Mouse (Mus musculus): ENCODE measurements around the gene Acap2. TPM values are rescaled to one million over a fixed set of nuclear protein-coding genes. Genes with fewer than 3 reads are reported as not detected.

Acap2 gene
- polyA plus RNA-seq (2015; fragmentation: Nextera tagmentation; extraction: Ambion mirVana) = 24.6 and 27.2 TPM in 2 replicates

DNA sequence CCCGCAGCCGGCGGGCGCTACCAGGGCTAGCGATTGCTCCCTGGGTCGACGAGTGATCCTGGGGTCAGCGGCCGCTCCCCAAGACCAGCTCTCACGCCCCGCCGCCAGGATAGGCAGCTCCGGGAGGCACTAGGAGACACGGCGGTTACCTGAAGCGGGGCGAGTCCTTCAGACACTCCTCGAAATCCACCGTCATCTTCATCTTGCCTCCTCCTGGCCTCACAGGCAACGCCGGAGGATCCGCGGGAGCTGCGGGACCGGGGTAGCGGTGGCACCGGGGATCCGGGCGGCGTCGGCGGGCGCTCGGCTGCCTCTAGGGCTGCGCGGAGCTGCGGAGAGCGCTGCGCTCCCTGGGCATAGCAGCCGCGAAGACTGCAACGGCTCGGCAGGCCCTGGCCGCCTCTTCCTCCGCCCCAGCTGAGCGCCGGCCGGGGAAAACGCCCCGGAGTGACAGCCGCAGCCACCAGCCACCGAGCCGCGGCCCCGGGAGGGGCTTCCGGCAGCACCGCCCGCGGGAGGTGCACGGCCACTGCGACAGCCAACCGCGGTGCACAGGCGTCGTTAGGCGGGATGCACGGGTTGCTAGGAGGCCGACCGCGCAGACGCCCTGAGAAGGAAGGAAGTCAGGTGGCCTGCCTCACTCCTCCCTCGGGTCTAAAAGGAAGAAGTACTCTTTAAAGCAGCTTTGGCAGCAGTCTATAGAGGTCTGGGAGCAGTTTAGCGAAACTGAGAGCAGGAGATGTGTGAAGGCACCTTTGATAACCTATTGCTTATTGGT is at the start of gene Acap2:
Acap2 (minus strand) TSS at position 456 of the 778 bp plus-strand sequence.
- Histone ChIP-seq H3K9me3 (no peaks in the 10 kb centered on the region), H3K4me1 (peaks cover 25% of the 10 kb centered on the region), H3K9ac (peak within 1 kb of the TSS; percentile 96), H3K27ac (peak within 1 kb of the TSS; percentile 96), H3K4me3 (peak within 1 kb of the TSS; percentile 95), H3K27me3 (no peaks in the 10 kb centered on the region), H3K36me3 (no peaks in the 10 kb centered on the region), H3K4me2 (peak within 1 kb of the TSS; percentile 68)
- ATAC-seq (ENCODE audit: borderline replicate concordance, extremely low read depth, low FRiP score, low TSS enrichment) = peak; percentile 99
- under 1% methylated on average over 73 of the region's 73 CpGs for WGBS

DNA sequence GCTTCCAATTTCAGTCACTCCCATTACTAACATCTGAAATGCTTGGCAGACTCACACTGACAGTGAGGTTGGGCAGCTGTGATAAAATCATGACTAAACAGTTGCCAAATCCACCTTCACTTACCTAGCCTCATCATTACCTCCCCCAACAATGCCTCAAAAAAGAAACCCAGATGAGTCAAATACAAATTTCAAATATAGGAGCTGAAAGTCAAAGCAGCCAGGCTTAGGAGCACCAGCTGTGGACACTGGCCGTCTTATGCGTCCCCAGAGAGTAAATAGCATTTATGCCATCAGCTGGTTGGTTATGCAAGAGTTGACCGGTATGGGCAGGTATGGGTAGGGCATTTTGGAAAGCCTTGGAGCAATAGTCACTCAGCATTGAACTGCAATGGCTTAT is 48.4 kb upstream of the Acap2 start:
- H3K27ac ChIP-seq = no peak overlapping the region
- H3K27me3 ChIP-seq = no peaks in the 10 kb centered on the region
- WGBS = 78% methylated on average over 3 of the region's 3 CpGs
- no peak overlapping the region for H3K4me2 ChIP-seq
- no peaks in the 10 kb centered on the region for H3K9me3 ChIP-seq
- no peak overlapping the region for H3K4me3 ChIP-seq
- no peak overlapping the region for H3K9ac ChIP-seq
- H3K36me3 ChIP-seq = peaks cover 5% of the 10 kb centered on the region
- ATAC-seq (ENCODE audit: borderline replicate concordance, extremely low read depth, low FRiP score, low TSS enrichment) = no peak
- no peaks in the 10 kb centered on the region for H3K4me1 ChIP-seq

DNA sequence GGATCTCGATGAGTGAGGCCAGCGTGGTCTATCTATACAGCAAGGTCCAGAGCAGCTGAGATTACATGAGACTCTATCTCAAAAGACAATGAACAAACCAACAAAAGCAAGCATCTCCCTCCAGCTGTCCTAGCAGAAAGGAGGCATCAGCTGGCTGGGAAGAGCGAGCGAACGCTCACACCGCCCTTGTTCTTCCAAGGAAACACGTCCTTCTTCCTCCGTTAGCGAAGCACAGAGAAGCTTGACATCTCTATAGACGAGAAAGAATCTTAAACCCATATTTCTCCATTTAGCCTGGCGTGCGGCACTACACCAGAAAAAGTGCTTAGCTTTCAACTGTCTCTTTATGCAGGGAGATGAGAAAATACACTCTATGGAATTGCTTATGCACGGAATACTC is 47.7 kb upstream of the Acap2 start:
- Histone ChIP-seq H3K9ac (no peak overlapping the region), H3K36me3 (peaks cover 5% of the 10 kb centered on the region), H3K9me3 (no peaks in the 10 kb centered on the region), H3K4me3 (no peak overlapping the region), H3K27me3 (no peaks in the 10 kb centered on the region), H3K4me2 (no peak overlapping the region), H3K4me1 (no peaks in the 10 kb centered on the region), H3K27ac (no peak overlapping the region)
- 82% methylated on average over 13 of the region's 13 CpGs for WGBS
- ATAC-seq (ENCODE audit: borderline replicate concordance, extremely low read depth, low FRiP score, low TSS enrichment) = no peak

DNA sequence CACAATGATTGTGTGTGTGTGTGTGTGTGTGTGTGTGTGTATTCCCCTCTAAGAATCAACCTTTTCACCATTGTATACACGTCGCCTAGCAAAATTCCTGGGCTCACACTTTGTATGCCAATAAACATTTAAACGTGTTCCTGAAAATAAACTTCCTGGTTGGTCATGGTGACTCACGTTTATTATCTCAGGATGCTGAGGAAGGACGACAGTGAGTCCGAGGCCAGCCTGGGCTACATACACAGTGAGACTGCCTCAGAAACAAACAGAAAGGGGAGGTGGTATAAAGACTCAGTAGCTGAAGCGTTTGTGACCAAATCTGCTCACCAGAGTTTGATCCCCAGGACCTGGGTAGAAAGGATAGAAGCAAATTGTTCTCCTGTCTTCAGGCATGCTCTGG is 46.4 kb upstream of the Acap2 start:
- H3K27ac ChIP-seq = no peak overlapping the region
- 62% methylated on average over 7 of the region's 7 CpGs for WGBS
- H3K9me3 ChIP-seq = no peaks in the 10 kb centered on the region
- H3K9ac ChIP-seq = no peak overlapping the region
- no peaks in the 10 kb centered on the region for H3K27me3 ChIP-seq
- no peak overlapping the region for H3K4me3 ChIP-seq
- ATAC-seq (ENCODE audit: borderline replicate concordance, extremely low read depth, low FRiP score, low TSS enrichment) = no peak
- no peaks in the 10 kb centered on the region for H3K4me1 ChIP-seq
- H3K4me2 ChIP-seq = no peak overlapping the region
- no peaks in the 10 kb centered on the region for H3K36me3 ChIP-seq

DNA sequence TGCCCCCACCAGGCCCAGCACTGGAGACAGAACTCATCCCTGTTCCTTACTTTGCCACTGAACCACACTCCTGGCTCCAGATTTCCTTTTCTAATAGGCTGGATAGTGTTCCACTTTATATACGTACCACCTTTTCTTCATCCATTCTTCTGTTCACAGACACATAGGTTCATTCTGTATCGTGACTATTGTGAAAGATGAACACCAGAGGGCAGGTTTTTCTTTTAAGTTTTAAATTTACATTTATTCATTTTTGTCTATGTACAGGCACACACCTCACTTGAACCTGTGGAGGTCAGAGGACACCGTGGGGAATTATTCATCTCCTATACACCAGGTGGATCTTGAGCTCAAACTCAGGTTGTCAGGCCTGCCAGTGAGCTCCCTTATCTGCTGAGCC is 43.0 kb upstream of the Acap2 start:
- Histone ChIP-seq H3K36me3 (no peaks in the 10 kb centered on the region), H3K27ac (no peak overlapping the region), H3K4me2 (no peak overlapping the region), H3K27me3 (no peaks in the 10 kb centered on the region), H3K9ac (no peak overlapping the region), H3K4me1 (no peaks in the 10 kb centered on the region), H3K4me3 (no peak overlapping the region), H3K9me3 (no peaks in the 10 kb centered on the region)
- WGBS = 76% methylated on average over 3 of the region's 3 CpGs
- ATAC-seq (ENCODE audit: borderline replicate concordance, extremely low read depth, low FRiP score, low TSS enrichment) = no peak

DNA sequence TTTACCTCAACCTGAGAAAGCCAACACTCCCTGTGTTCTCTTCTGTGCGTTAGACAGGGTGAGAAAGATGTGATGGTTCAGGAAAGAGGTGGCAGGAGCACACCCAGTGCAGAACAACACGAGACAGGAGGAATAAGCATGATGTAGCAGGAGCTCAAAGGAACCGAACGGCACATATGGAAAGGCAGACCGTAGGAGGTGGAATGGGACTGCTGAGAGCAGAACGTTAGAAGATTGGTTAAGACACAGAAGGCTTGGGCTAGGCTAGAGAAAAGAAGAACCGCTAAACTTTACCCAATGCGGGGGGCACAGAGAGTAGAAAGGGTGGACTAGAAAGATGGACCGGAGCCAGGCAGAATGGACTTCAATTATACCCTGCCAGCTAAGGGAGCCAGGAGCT is 40.4 kb upstream of the Acap2 start:
- Histone ChIP-seq H3K36me3 (no peaks in the 10 kb centered on the region), H3K9me3 (no peaks in the 10 kb centered on the region), H3K27me3 (no peaks in the 10 kb centered on the region), H3K27ac (no peak overlapping the region), H3K4me3 (no peak overlapping the region), H3K4me1 (no peaks in the 10 kb centered on the region), H3K4me2 (no peak overlapping the region), H3K9ac (no peak overlapping the region)
- no peak for ATAC-seq (ENCODE audit: borderline replicate concordance, extremely low read depth, low FRiP score, low TSS enrichment)
- 84% methylated on average over 9 of the region's 9 CpGs for WGBS

DNA sequence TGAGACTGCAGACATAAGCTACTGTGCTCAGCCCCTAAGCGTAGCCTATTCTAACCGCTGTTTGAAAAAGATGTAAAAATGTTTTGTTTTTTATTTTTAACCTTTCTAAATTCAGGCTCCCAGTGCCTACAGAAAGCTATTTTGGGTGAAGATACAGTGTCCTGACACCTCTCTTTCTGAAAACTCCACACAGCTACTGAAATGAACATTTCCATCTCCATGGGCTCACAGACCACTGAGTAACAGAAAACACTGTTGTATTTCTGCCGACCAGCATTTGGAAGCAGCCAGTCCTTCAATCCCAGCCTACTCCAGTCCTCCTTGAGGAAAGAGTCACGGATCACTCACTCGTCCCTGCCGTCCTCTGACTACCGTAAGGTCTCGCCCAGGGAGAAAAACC is 39.5 kb upstream of the Acap2 start:
- no peaks in the 10 kb centered on the region for H3K9me3 ChIP-seq
- H3K27me3 ChIP-seq = no peaks in the 10 kb centered on the region
- no peak overlapping the region for H3K4me3 ChIP-seq
- no peaks in the 10 kb centered on the region for H3K4me1 ChIP-seq
- WGBS = 87% methylated on average over 8 of the region's 8 CpGs
- no peak overlapping the region for H3K4me2 ChIP-seq
- no peak overlapping the region for H3K27ac ChIP-seq
- no peaks in the 10 kb centered on the region for H3K36me3 ChIP-seq
- no peak overlapping the region for H3K9ac ChIP-seq
- no peak for ATAC-seq (ENCODE audit: borderline replicate concordance, extremely low read depth, low FRiP score, low TSS enrichment)

DNA sequence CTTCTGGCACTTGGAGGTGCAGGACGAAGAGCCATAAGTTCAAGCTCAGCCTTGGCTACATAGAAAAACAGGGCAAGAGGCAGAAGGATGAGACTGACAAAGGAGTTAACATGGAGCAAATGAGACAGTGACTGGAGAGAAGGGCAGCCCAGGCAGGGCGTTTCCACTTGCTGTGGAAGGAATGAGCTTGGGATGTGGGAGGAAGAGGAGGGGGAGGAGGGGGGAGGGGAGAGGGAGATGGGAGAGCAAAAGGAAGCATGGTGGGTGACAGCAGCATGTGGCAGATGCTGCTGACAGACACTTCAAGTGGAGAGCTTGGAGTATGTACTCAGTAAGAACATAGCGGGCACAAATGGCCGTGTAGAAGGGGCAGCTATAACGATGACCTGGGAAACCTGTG is 37.2 kb upstream of the Acap2 start:
- Histone ChIP-seq H3K27me3 (0 out of 2 replicates have a peak, but pooled peaks cover 7% of the 10 kb centered on the region), H3K4me2 (no peak overlapping the region), H3K4me3 (no peak overlapping the region), H3K27ac (no peak overlapping the region), H3K9me3 (no peaks in the 10 kb centered on the region), H3K9ac (no peak overlapping the region), H3K36me3 (no peaks in the 10 kb centered on the region), H3K4me1 (peaks cover 9% of the 10 kb centered on the region)
- 65% methylated on average over 5 of the region's 5 CpGs for WGBS
- ATAC-seq (ENCODE audit: borderline replicate concordance, extremely low read depth, low FRiP score, low TSS enrichment) = no peak

DNA sequence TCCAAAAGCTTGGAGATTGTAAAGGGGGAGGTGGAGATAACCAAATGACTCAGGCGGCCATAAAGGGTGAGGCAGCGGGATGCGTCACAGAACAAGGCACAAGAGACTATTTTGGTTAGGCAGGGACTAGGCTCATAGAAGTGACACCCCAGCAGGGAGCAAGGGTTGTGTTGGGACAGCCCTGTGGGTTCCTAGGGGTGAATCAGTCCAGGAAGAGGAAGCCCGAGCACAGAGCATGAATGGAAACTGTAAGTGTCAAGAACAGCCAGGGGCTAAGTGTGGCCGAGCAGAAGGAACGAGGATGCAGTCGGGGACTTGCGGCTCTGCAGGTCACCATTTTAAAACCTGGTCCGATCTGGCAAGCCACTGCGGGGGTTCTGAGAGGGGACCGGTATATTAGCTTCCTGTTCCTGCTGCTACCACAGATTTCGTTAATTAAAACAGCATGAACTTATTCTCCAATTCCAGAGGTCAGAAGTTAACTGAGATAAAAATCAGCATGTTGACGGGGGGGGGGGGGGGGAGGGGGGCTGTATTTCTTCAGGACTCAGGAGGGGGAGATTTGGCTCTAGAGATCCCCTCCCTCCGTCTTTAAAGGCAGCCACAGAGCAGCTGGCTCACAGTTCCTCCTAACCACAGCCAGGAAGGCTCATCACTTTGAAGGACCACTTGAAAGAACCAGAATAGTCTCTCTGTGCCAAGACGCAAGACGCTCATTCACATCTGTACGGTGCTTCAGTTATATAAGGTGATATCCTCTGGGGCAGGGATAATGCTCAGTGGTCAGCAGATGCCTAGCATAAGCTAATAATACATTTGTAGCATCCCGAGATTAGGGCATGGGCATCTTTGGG is 34.6 kb upstream of the Acap2 start:
- H3K9me3 ChIP-seq = no peaks in the 10 kb centered on the region
- peaks cover 13% of the 10 kb centered on the region for H3K4me1 ChIP-seq
- no peaks in the 10 kb centered on the region for H3K36me3 ChIP-seq
- H3K9ac ChIP-seq = no peak overlapping the region
- 27% methylated on average over 17 of the region's 18 CpGs for WGBS
- H3K27me3 ChIP-seq = 0 out of 2 replicates have a peak, but pooled peaks cover 7% of the 10 kb centered on the region
- no peak overlapping the region for H3K27ac ChIP-seq
- no peak for ATAC-seq (ENCODE audit: borderline replicate concordance, extremely low read depth, low FRiP score, low TSS enrichment)
- no peak overlapping the region for H3K4me3 ChIP-seq
- peak overlapping the region; percentile 22; the same call in 1 of the 2 replicates for H3K4me2 ChIP-seq

DNA sequence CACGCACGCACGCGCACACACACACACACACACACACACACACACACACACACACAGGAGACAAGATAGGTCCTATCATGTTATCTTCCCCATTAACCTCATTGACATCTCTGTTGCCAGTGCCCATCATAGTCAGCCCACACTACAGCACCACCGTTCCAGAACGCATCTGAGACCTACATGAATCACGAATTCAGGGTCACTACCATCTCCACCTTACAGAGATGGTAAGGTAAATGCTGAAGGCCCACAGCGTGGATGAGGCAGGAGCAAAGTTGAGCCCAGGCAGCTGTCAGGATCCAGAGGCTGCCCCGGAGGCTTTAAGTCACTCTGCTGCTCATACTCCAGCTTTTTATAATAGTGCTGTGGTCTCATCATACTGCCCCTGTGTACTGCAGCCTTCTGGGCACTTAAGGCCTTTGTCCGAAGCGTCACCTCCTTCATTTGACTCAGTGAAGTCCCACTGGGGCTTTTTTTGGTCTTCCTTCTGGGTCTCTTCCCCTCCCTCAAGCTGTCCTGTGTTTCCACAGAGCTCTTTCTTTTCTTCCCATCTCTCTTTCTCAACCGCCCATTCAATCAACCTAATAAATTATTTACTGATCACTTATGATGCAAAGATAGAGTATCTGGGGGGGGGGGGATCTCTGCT is 33.9 kb upstream of the Acap2 start:
- peaks cover 13% of the 10 kb centered on the region for H3K4me1 ChIP-seq
- ATAC-seq (ENCODE audit: borderline replicate concordance, extremely low read depth, low FRiP score, low TSS enrichment) = no peak
- H3K27me3 ChIP-seq = 0 out of 2 replicates have a peak, but pooled peaks cover 7% of the 10 kb centered on the region
- no peak overlapping the region for H3K4me3 ChIP-seq
- H3K9ac ChIP-seq = no peak overlapping the region
- 82% methylated on average over 12 of the region's 12 CpGs for WGBS
- no peak overlapping the region for H3K27ac ChIP-seq
- no peak overlapping the region for H3K4me2 ChIP-seq
- H3K9me3 ChIP-seq = no peaks in the 10 kb centered on the region
- H3K36me3 ChIP-seq = no peaks in the 10 kb centered on the region

DNA sequence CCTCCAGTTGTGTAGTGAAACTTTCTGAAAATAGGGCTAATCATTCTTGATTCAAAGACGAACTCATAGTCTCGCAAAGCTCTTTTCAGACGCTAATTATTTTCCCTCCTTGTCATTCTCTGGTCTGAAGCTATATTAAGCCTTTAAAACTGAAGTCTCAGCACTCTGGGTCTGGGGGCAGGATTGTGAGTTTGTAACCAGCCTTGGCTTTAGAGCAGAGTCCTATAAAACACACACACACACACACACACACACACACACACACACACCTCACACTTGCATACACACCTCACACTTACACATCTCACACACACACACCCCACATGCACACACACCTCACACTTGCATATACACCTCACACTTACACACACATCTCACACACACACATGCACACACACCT is 33.3 kb upstream of the Acap2 start:
- Histone ChIP-seq H3K9ac (no peak overlapping the region), H3K4me2 (peak overlapping the region; percentile 48; the same call in 1 of the 2 replicates), H3K27me3 (0 out of 2 replicates have a peak, but pooled peaks cover 7% of the 10 kb centered on the region), H3K4me3 (no peak overlapping the region), H3K27ac (no peak overlapping the region), H3K9me3 (no peaks in the 10 kb centered on the region), H3K36me3 (no peaks in the 10 kb centered on the region), H3K4me1 (peaks cover 13% of the 10 kb centered on the region)
- 53% methylated on average over 3 of the region's 3 CpGs for WGBS
- ATAC-seq (ENCODE audit: borderline replicate concordance, extremely low read depth, low FRiP score, low TSS enrichment) = no peak
